11 mouse cellular contexts compared by ENCODE assay signal in genomic region chr13:51753168-51753465, GRCm38 (mm10). TPM values are rescaled to one million over a fixed set of nuclear protein-coding genes. Genes with fewer than 3 reads are reported as not detected.
DNase-seq lines count a peak whose midpoint lies in the region; ATAC-seq and TF ChIP-seq lines count a peak whose summit lies in the region.
"Had no signal": no experiment of that assay in that cellular context is flagged by ENCODE, and none has a peak within 500 bp of the region (broad histone marks: within the 10 kb centered on the region; RNA-seq: fewer than 3 reads in every experiment).

No protein-coding gene starts in this region.

- no peak for ATAC-seq in heart, embryonic 13.5 days (ENCODE audit: extremely low read depth, insufficient number of reproducible peaks, low FRiP score, low TSS enrichment)
- peak; percentile 16 for ATAC-seq in hindbrain, embryonic 16.5 days
- no peak for ATAC-seq in stomach, postnatal 0 days (ENCODE audit: low FRiP score, low TSS enrichment)
- ATAC-seq: CD4-positive, CD25-positive, alpha-beta regulatory T cell, adult 4 months had no signal

- no peak for TF ChIP-seq POLR2A in spleen, adult 2 months (IDR thresholded peaks at IDR 0.05; ENCODE audit: low read depth, low read length)

- H3K4me2 ChIP-seq in heart, embryonic 13.5 days = peak overlapping the region; percentile 7; the same call in 1 of the 2 replicates
- no peak overlapping the region for H3K4me2 ChIP-seq in hindbrain, embryonic 16.5 days (ENCODE audit: low read length)
- no peak overlapping the region for H3K4me2 ChIP-seq in stomach, postnatal 0 days (replicated peaks; ENCODE audit: low read depth)

- no peaks in the 10 kb centered on the region for H3K27me3 ChIP-seq in heart, embryonic 13.5 days (replicated peaks)
- no peaks in the 10 kb centered on the region for H3K27me3 ChIP-seq in spleen, adult 2 months (ENCODE audit: control insufficient read depth, insufficient read depth, low read length)
- H3K27me3 ChIP-seq in hindbrain, embryonic 16.5 days (replicated peaks; ENCODE audit: control insufficient read depth, insufficient read depth, low read length) = no peaks in the 10 kb centered on the region
- no peaks in the 10 kb centered on the region for H3K27me3 ChIP-seq in stomach, postnatal 0 days (ENCODE audit: control insufficient read depth, insufficient read depth, low read length)

- peak overlapping the region; percentile 50 for H3K9ac ChIP-seq in heart, embryonic 13.5 days
- no peak overlapping the region for H3K9ac ChIP-seq in hindbrain, embryonic 16.5 days (ENCODE audit: low read depth, low read length)
- H3K9ac ChIP-seq in stomach, postnatal 0 days (ENCODE audit: low read length) = no peak overlapping the region

- no peak for TF ChIP-seq CTCF in spleen, adult 2 months (IDR thresholded peaks at IDR 0.05; ENCODE audit: extremely low read depth, insufficient read depth, insufficient read length, insufficient replicate concordance)
- TF ChIP-seq CTCF in stomach, postnatal 0 days (IDR thresholded peaks at IDR 0.05; ENCODE audit: low read depth) = no peak

- WGBS in heart, embryonic 13.5 days = 38% methylated on average over 6 of the region's 6 CpGs
- 77% methylated on average over 6 of the region's 6 CpGs for WGBS in spleen, adult 2 months
- 27% methylated on average over 6 of the region's 6 CpGs for WGBS in hindbrain, embryonic 16.5 days
- WGBS in stomach, postnatal 0 days = 59% methylated on average over 6 of the region's 6 CpGs

- no peak overlapping the region for H3K4me3 ChIP-seq in heart, embryonic 13.5 days
- no peak overlapping the region for H3K4me3 ChIP-seq in spleen, adult 2 months (ENCODE audit: extremely low read depth, insufficient read depth, insufficient read length)
- no peak overlapping the region for H3K4me3 ChIP-seq in hindbrain, embryonic 16.5 days (ENCODE audit: low read length)
- no peak overlapping the region for H3K4me3 ChIP-seq in stomach, postnatal 0 days (ENCODE audit: low read depth, low read length)

- H3K9me3 ChIP-seq in heart, embryonic 13.5 days = no peaks in the 10 kb centered on the region
- no peaks in the 10 kb centered on the region for H3K9me3 ChIP-seq in hindbrain, embryonic 16.5 days (ENCODE audit: control insufficient read depth, low read length)
- H3K9me3 ChIP-seq in stomach, postnatal 0 days (ENCODE audit: control insufficient read depth, low read length) = no peaks in the 10 kb centered on the region

- peaks cover 93% of the 10 kb centered on the region for H3K4me1 ChIP-seq in heart, embryonic 13.5 days
- peaks cover 84% of the 10 kb centered on the region for H3K4me1 ChIP-seq in spleen, adult 2 months (ENCODE audit: control insufficient read depth, insufficient read depth, insufficient read length)
- H3K4me1 ChIP-seq in hindbrain, embryonic 16.5 days (ENCODE audit: control insufficient read depth, insufficient read depth, low read depth, low read length) = peaks cover 28% of the 10 kb centered on the region
- peaks cover 5% of the 10 kb centered on the region; the same call in 1 of the 2 replicates for H3K4me1 ChIP-seq in stomach, postnatal 0 days (replicated peaks; ENCODE audit: control insufficient read depth, insufficient read depth)

- no peak for TF ChIP-seq EP300 in stomach, postnatal 0 days (optimal IDR thresholded peaks at IDR 0.05)

- 0 out of 2 replicates have a peak overlapping the region, but pooled peaks have one; percentile 24 for H3K27ac ChIP-seq in heart, embryonic 13.5 days (replicated peaks)
- H3K27ac ChIP-seq in spleen, adult 2 months (ENCODE audit: insufficient read depth, low read length) = peak overlapping the region; percentile 88
- no peak overlapping the region for H3K27ac ChIP-seq in hindbrain, embryonic 16.5 days (ENCODE audit: low read depth, low read length)
- H3K27ac ChIP-seq in stomach, postnatal 0 days (replicated peaks) = peak overlapping the region; percentile 35; the same call in 1 of the 2 replicates

- H3K36me3 ChIP-seq in heart, embryonic 13.5 days = no peaks in the 10 kb centered on the region
- H3K36me3 ChIP-seq in spleen, adult 2 months (ENCODE audit: control insufficient read depth, insufficient read depth, low read length) = no peaks in the 10 kb centered on the region
- no peaks in the 10 kb centered on the region for H3K36me3 ChIP-seq in hindbrain, embryonic 16.5 days (ENCODE audit: control insufficient read depth, insufficient read depth, low read length)
- no peaks in the 10 kb centered on the region for H3K36me3 ChIP-seq in stomach, postnatal 0 days (ENCODE audit: control insufficient read depth, insufficient read depth, low read length)

- DNase-seq in heart, postnatal 4 days = no peak
- DNase-seq in spleen, adult 2 months (ENCODE audit: low read depth in 1 of 2, low spot score in 2 of 2) = no peak
- DNase-seq in spleen, postnatal 4 days (ENCODE audit: low spot score in 2 of 2) = no peak
- no peak for DNase-seq in stomach, postnatal 0 days (ENCODE audit: low spot score)
- DNase-seq in cerebellum, postnatal 36 days = no peak
- DNase-seq in kidney, postnatal 4 days = no peak
- DNase-seq: cerebellum, adult 9-11 months; lung, adult 2 months had no signal

RNA-seq across cellular contexts. Expression of gene Sema4d, which starts 40.4 kb away (rescaled TPM):
- polyA plus RNA-seq in heart, embryonic 13.5 days (2015; fragmentation: Nextera tagmentation; extraction: Ambion mirVana) = 13.0 and 13.9 TPM in 2 replicates
- 10 to 100 TPM; 54.7 to 61.4 TPM for total RNA-seq in heart, postnatal 4 days (2021)
- polyA plus RNA-seq in spleen, adult 2 months (2012; rRNA removed) = 77.0 and 103 TPM in 2 replicates
- polyA plus RNA-seq in hindbrain, embryonic 16.5 days (2015; fragmentation: Nextera tagmentation; extraction: Ambion mirVana) = 14.3 and 17.9 TPM in 2 replicates
- polyA plus RNA-seq in stomach, postnatal 0 days (2015; fragmentation: Nextera tagmentation; extraction: Ambion mirVana) = 6.7 and 8.0 TPM in 2 replicates
